Mouse (Mus musculus) macrophage (primary cell): Measurements from ENCODE around the gene Slc16a9. TPM values are rescaled to one million over a fixed set of nuclear protein-coding genes. Genes with fewer than 3 reads are reported as not detected.

Source experiments
- H3K27ac ChIP-seq: fragments of 350-480 bp; formaldehyde crosslinking; 2 replicates; pipeline ENCODE4 v1.9.0; 2021
- H3K36me3 ChIP-seq: fragments of 350-480 bp; formaldehyde crosslinking; 2 replicates; pipeline ENCODE4 v1.9.0; 2021; ENCODE audit errors: inconsistent target
- H3K4me3 ChIP-seq: fragments of 350-480 bp; formaldehyde crosslinking; 2 replicates; pipeline ENCODE4 v1.9.0; 2021; ENCODE audit errors: inconsistent target
- H3K79me2 ChIP-seq: fragments of 350-480 bp; formaldehyde crosslinking; 2 replicates; pipeline ENCODE4 v1.9.0; 2021; ENCODE audit errors: inconsistent target
- WGBS: methylation state at CpG from one replicate; pipeline ENCODE4 v1.1.7; 2026; ENCODE audit warnings: inconsistent platforms; ENCODE audit not compliant: missing documents; 5-methylcytosine and 5-hydroxymethylcytosine counted together
- polyA plus RNA-seq: library from polyadenylated mRNA; stranded (reverse); fragments of 250-400 nt; gene quantifications from 3 replicates; pipeline ENCODE4 v1.2.4, GENCODE M21; 2018; ENCODE audit warnings: inconsistent platforms

The Slc16a9 gene
- polyA plus RNA-seq, 1 experiment from 2014 or later = 7.9 TPM

- H3K79me2 ChIP-seq = no peaks in the 10 kb centered on the region
- no peak overlapping the region for H3K4me3 ChIP-seq
- 92% methylated on average over 6 of the region's 6 CpGs for WGBS
- H3K36me3 ChIP-seq = no peaks in the 10 kb centered on the region
- no peak overlapping the region for H3K27ac ChIP-seq
Observed at GRCm38 (mm10) chr10:70225760-70226159, 19.1 kb upstream of the Slc16a9 start.

- Histone ChIP-seq H3K27ac (no peak overlapping the region), H3K4me3 (no peak overlapping the region)
Observed at GRCm38 (mm10) chr10:70226608-70227007, 18.3 kb upstream of the Slc16a9 start.

GRCm38 (mm10) chr10:70230352-70230751 is 14.5 kb upstream of the Slc16a9 start:
- Histone ChIP-seq H3K4me3 (no peak overlapping the region), H3K79me2 (no peaks in the 10 kb centered on the region), H3K36me3 (no peaks in the 10 kb centered on the region), H3K27ac (no peak overlapping the region)
- WGBS = 95% methylated on average over 6 of the region's 6 CpGs

More at GRCm38 (mm10) chr10:70226608-70227007, 18.3 kb upstream of the Slc16a9 start:
- Histone ChIP-seq H3K79me2 (no peaks in the 10 kb centered on the region), H3K36me3 (no peaks in the 10 kb centered on the region)

- 85% methylated on average over 2 of the region's 2 CpGs for WGBS
- Histone ChIP-seq H3K79me2 (no peaks in the 10 kb centered on the region), H3K4me3 (no peak overlapping the region), H3K27ac (no peak overlapping the region), H3K36me3 (no peaks in the 10 kb centered on the region)
Observed at GRCm38 (mm10) chr10:70237936-70238335, 7.0 kb upstream of the Slc16a9 start.

GRCm38 (mm10) chr10:70242751-70243444 is 2.0 kb upstream of the Slc16a9 start:
- WGBS = 49% methylated on average over 8 of the region's 8 CpGs
- H3K27ac ChIP-seq = no peak overlapping the region
- H3K36me3 ChIP-seq = no peaks in the 10 kb centered on the region
- no peaks in the 10 kb centered on the region for H3K79me2 ChIP-seq
- H3K4me3 ChIP-seq = no peak overlapping the region

GRCm38 (mm10) chr10:70245559-70245945 is 652 bp downstream of the Slc16a9 start:
- no peak overlapping the region for H3K27ac ChIP-seq
- peak overlapping the region; percentile 3; the same call in 1 of the 2 replicates for H3K4me3 ChIP-seq
- no peaks in the 10 kb centered on the region for H3K79me2 ChIP-seq
- WGBS = 2% methylated on average over 16 of the region's 16 CpGs
- no peaks in the 10 kb centered on the region for H3K36me3 ChIP-seq

- H3K27ac ChIP-seq = no peak overlapping the region
- 61% methylated on average over 9 of the region's 9 CpGs for WGBS
- H3K79me2 ChIP-seq = no peaks in the 10 kb centered on the region
- no peak overlapping the region for H3K4me3 ChIP-seq
- H3K36me3 ChIP-seq = no peaks in the 10 kb centered on the region
Observed at GRCm38 (mm10) chr10:70246076-70246475, 1.2 kb downstream of the Slc16a9 start.

GRCm38 (mm10) chr10:70250354-70250753 is 5.5 kb downstream of the Slc16a9 start:
- no peak overlapping the region for H3K27ac ChIP-seq
- no peak overlapping the region for H3K4me3 ChIP-seq
- H3K36me3 ChIP-seq = no peaks in the 10 kb centered on the region
- H3K79me2 ChIP-seq = no peaks in the 10 kb centered on the region
- WGBS = 95% methylated on average over 4 of the region's 4 CpGs

GRCm38 (mm10) chr10:70250766-70251165 is 5.9 kb downstream of the Slc16a9 start:
- no peaks in the 10 kb centered on the region for H3K36me3 ChIP-seq
- WGBS = 72% methylated on average over 6 of the region's 6 CpGs
- H3K79me2 ChIP-seq = no peaks in the 10 kb centered on the region
- no peak overlapping the region for H3K27ac ChIP-seq
- H3K4me3 ChIP-seq = no peak overlapping the region

GRCm38 (mm10) chr10:70254666-70255065 is 9.8 kb downstream of the Slc16a9 start:
- Histone ChIP-seq H3K4me3 (no peak overlapping the region), H3K79me2 (no peaks in the 10 kb centered on the region), H3K36me3 (no peaks in the 10 kb centered on the region), H3K27ac (no peak overlapping the region)
- 62% methylated on average over 4 of the region's 4 CpGs for WGBS

- 92% methylated on average over 14 of the region's 15 CpGs for WGBS
- H3K4me3 ChIP-seq = no peak overlapping the region
- H3K27ac ChIP-seq = no peak overlapping the region
- H3K36me3 ChIP-seq = no peaks in the 10 kb centered on the region
- no peaks in the 10 kb centered on the region for H3K79me2 ChIP-seq
Observed at GRCm38 (mm10) chr10:70255601-70256210, 10.8 kb downstream of the Slc16a9 start.

GRCm38 (mm10) chr10:70257029-70257428 is 12.1 kb downstream of the Slc16a9 start:
- H3K79me2 ChIP-seq = no peaks in the 10 kb centered on the region
- no peak overlapping the region for H3K4me3 ChIP-seq
- H3K27ac ChIP-seq = no peak overlapping the region
- no peaks in the 10 kb centered on the region for H3K36me3 ChIP-seq
- WGBS = 4% methylated on average over 4 of the region's 4 CpGs

- Histone ChIP-seq H3K27ac (no peak overlapping the region), H3K79me2 (no peaks in the 10 kb centered on the region), H3K4me3 (no peak overlapping the region), H3K36me3 (no peaks in the 10 kb centered on the region)
- WGBS = 83% methylated on average over 4 of the region's 4 CpGs
Observed at GRCm38 (mm10) chr10:70260904-70261303, 16.0 kb downstream of the Slc16a9 start.

GRCm38 (mm10) chr10:70262051-70262450 is 17.2 kb downstream of the Slc16a9 start:
- 92% methylated on average over 3 of the region's 3 CpGs for WGBS
- no peaks in the 10 kb centered on the region for H3K79me2 ChIP-seq
- no peaks in the 10 kb centered on the region for H3K36me3 ChIP-seq

GRCm38 (mm10) chr10:70263681-70264189 is 18.8 kb downstream of the Slc16a9 start:
- Histone ChIP-seq H3K4me3 (no peak overlapping the region), H3K79me2 (no peaks in the 10 kb centered on the region), H3K27ac (no peak overlapping the region), H3K36me3 (no peaks in the 10 kb centered on the region)
- 50% methylated on average over 4 of the region's 4 CpGs for WGBS

More at GRCm38 (mm10) chr10:70262051-70262450, 17.2 kb downstream of the Slc16a9 start:
- no peak overlapping the region for H3K4me3 ChIP-seq
- no peak overlapping the region for H3K27ac ChIP-seq
